9 mouse cellular contexts compared by ENCODE assay signal in the genomic region with DNA sequence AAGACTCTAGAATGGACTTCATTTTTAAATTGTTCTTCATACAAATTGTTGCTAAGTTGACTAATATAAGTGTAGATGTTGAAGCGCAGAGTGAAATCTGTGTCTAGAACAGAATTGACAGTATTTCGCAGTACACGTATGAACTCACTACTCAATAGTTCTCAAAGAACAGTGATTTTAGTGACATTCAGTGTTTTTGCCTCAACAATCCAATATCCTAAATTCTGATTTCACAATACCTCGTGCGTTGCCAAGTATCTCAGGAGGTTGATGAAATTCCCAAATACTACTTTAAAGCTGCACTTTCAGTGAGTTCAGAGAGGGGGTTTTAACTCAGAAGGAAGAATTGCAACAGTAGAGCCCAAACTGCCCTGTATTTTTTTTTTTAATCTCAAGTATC. TPM values are rescaled to one million over a fixed set of nuclear protein-coding genes. Genes with fewer than 3 reads are reported as not detected.
DNase-seq lines count a peak whose midpoint lies in the region; ATAC-seq lines count a peak whose summit lies in the region.
"Had no signal": no experiment of that assay in that cellular context is flagged by ENCODE, and none has a peak within 500 bp of the region (broad histone marks: within the 10 kb centered on the region; RNA-seq: fewer than 3 reads in every experiment).

No protein-coding gene starts in this region.

- H3K4me2 ChIP-seq in embryonic facial prominence, embryonic 13.5 days, result peak overlapping the region; percentile 63
- peak overlapping the region; percentile 54 for H3K4me2 ChIP-seq in intestine, embryonic 15.5 days (replicated peaks)
- H3K4me2 ChIP-seq in midbrain, embryonic 15.5 days, result peak overlapping the region; percentile 66

- peak overlapping the region; percentile 90; the same call in 1 of the 2 replicates for H3K9ac ChIP-seq in embryonic facial prominence, embryonic 13.5 days
- no peak overlapping the region; the same call in 1 of the 2 replicates for H3K9ac ChIP-seq in intestine, embryonic 15.5 days
- H3K9ac ChIP-seq in midbrain, embryonic 15.5 days, result peak overlapping the region; percentile 93

- no peaks in the 10 kb centered on the region for H3K9me3 ChIP-seq in heart, embryonic 10.5 days
- no peaks in the 10 kb centered on the region for H3K9me3 ChIP-seq in embryonic facial prominence, embryonic 13.5 days
- no peaks in the 10 kb centered on the region for H3K9me3 ChIP-seq in intestine, embryonic 15.5 days
- H3K9me3 ChIP-seq in midbrain, embryonic 15.5 days, result no peaks in the 10 kb centered on the region

- peaks cover 40% of the 10 kb centered on the region for H3K36me3 ChIP-seq in heart, embryonic 10.5 days
- peaks cover 38% of the 10 kb centered on the region for H3K36me3 ChIP-seq in embryonic facial prominence, embryonic 13.5 days
- H3K36me3 ChIP-seq in intestine, embryonic 15.5 days, result peaks cover 17% of the 10 kb centered on the region
- peaks cover 25% of the 10 kb centered on the region for H3K36me3 ChIP-seq in midbrain, embryonic 15.5 days (replicated peaks)

- WGBS in heart, embryonic 10.5 days, result 94% methylated on average over 5 of the region's 5 CpGs
- WGBS in embryonic facial prominence, embryonic 13.5 days, result 88% methylated on average over 5 of the region's 5 CpGs
- 78% methylated on average over 5 of the region's 5 CpGs for WGBS in intestine, embryonic 15.5 days
- 90% methylated on average over 5 of the region's 5 CpGs for WGBS in midbrain, embryonic 15.5 days

- no peak for ATAC-seq in embryonic facial prominence, embryonic 13.5 days (ENCODE audit: insufficient number of reproducible peaks, insufficient read depth, low FRiP score, low TSS enrichment, low read depth)
- no peak for ATAC-seq in intestine, embryonic 15.5 days
- no peak for ATAC-seq in midbrain, embryonic 15.5 days (replicated peaks)

- no peaks in the 10 kb centered on the region for H3K27me3 ChIP-seq in heart, embryonic 10.5 days (ENCODE audit: insufficient read depth, poor library complexity, severe bottlenecking)
- H3K27me3 ChIP-seq in embryonic facial prominence, embryonic 13.5 days, result no peaks in the 10 kb centered on the region
- no peaks in the 10 kb centered on the region for H3K27me3 ChIP-seq in intestine, embryonic 15.5 days (replicated peaks)
- H3K27me3 ChIP-seq in midbrain, embryonic 15.5 days (replicated peaks), result 0 out of 2 replicates have a peak, but pooled peaks cover 2% of the 10 kb centered on the region

- no peak overlapping the region for H3K27ac ChIP-seq in heart, embryonic 10.5 days
- no peak overlapping the region for H3K27ac ChIP-seq in embryonic facial prominence, embryonic 13.5 days
- no peak overlapping the region for H3K27ac ChIP-seq in intestine, embryonic 15.5 days
- peak overlapping the region; percentile 92; the same call in 1 of the 2 replicates for H3K27ac ChIP-seq in midbrain, embryonic 15.5 days

- H3K4me1 ChIP-seq in heart, embryonic 10.5 days, result peaks cover 12% of the 10 kb centered on the region
- H3K4me1 ChIP-seq in embryonic facial prominence, embryonic 13.5 days, result peaks cover 12% of the 10 kb centered on the region; the same call in 1 of the 2 replicates
- no peaks in the 10 kb centered on the region for H3K4me1 ChIP-seq in intestine, embryonic 15.5 days (replicated peaks)
- peaks cover 34% of the 10 kb centered on the region for H3K4me1 ChIP-seq in midbrain, embryonic 15.5 days

- no peak for DNase-seq in heart, embryonic 10.5 days (ENCODE audit: low spot score)
- no peak for DNase-seq in heart, postnatal 4 days
- no peak for DNase-seq in urinary bladder, postnatal 10 days (ENCODE audit: low spot score)
- no peak for DNase-seq in gastrocnemius, postnatal 4 days (ENCODE audit: low spot score in 2 of 2)
- DNase-seq in left cerebral cortex, adult 9 months (ENCODE audit: low spot score in 2 of 2), result no peak
- DNase-seq: cerebellum, postnatal 25 days had no signal

- peak overlapping the region; percentile 87 for H3K4me3 ChIP-seq in heart, embryonic 10.5 days
- H3K4me3 ChIP-seq in embryonic facial prominence, embryonic 13.5 days, result peak overlapping the region; percentile 87
- peak overlapping the region; percentile 87 for H3K4me3 ChIP-seq in intestine, embryonic 15.5 days (replicated peaks)
- H3K4me3 ChIP-seq in midbrain, embryonic 15.5 days, result peak overlapping the region; percentile 89

RNA-seq across cellular contexts. Expression of a gene that starts 1.4 kb away (rescaled TPM):
- 252 and 254 TPM in 2 replicates for polyA plus RNA-seq in heart, embryonic 10.5 days (2016; fragmentation: Nextera tagmentation; extraction: Ambion mirVana)
- 100 to 1,000 TPM; 189 to 191 TPM for total RNA-seq in heart, postnatal 4 days (2021)
- 192 and 198 TPM in 2 replicates for polyA plus RNA-seq in embryonic facial prominence, embryonic 13.5 days (2015; fragmentation: Nextera tagmentation; extraction: Ambion mirVana)
- 332 and 357 TPM in 2 replicates for polyA plus RNA-seq in intestine, embryonic 15.5 days (2015; fragmentation: Nextera tagmentation; extraction: Ambion mirVana)
- polyA plus RNA-seq in midbrain, embryonic 15.5 days (2015; fragmentation: Nextera tagmentation; extraction: Ambion mirVana), result 242 and 250 TPM in 2 replicates
- total RNA-seq in gastrocnemius, postnatal 4 days (2021), result 100 to 1,000 TPM; 116 to 138 TPM

RNA-seq across cellular contexts. Expression of a gene that starts 37.3 kb away (rescaled TPM):
- 8.6 and 11.1 TPM in 2 replicates for polyA plus RNA-seq in heart, embryonic 10.5 days (2016; fragmentation: Nextera tagmentation; extraction: Ambion mirVana)
- total RNA-seq in heart, postnatal 4 days (2021), result 1 to 10 TPM; 7.4 to 7.8 TPM
- polyA plus RNA-seq in embryonic facial prominence, embryonic 13.5 days (2015; fragmentation: Nextera tagmentation; extraction: Ambion mirVana), result 16.7 and 21.5 TPM in 2 replicates
- polyA plus RNA-seq in intestine, embryonic 15.5 days (2015; fragmentation: Nextera tagmentation; extraction: Ambion mirVana), result 6.9 and 8.8 TPM in 2 replicates
- 137 and 138 TPM in 2 replicates for polyA plus RNA-seq in midbrain, embryonic 15.5 days (2015; fragmentation: Nextera tagmentation; extraction: Ambion mirVana)
- total RNA-seq in gastrocnemius, postnatal 4 days (2021), result 10 to 100 TPM in 1 of 2 experiments, 1 to 10 TPM in 1; 7.5 to 10.1 TPM

RNA-seq across cellular contexts. Expression of a gene that starts 56.2 kb away (rescaled TPM):
- polyA plus RNA-seq in heart, embryonic 10.5 days (2016; fragmentation: Nextera tagmentation; extraction: Ambion mirVana), result 33.2 and 42.2 TPM in 2 replicates
- 10 to 100 TPM; 18.2 to 18.8 TPM for total RNA-seq in heart, postnatal 4 days (2021)
- 46.1 and 47.0 TPM in 2 replicates for polyA plus RNA-seq in embryonic facial prominence, embryonic 13.5 days (2015; fragmentation: Nextera tagmentation; extraction: Ambion mirVana)
- polyA plus RNA-seq in intestine, embryonic 15.5 days (2015; fragmentation: Nextera tagmentation; extraction: Ambion mirVana), result 27.8 and 29.8 TPM in 2 replicates
- 70.4 and 71.1 TPM in 2 replicates for polyA plus RNA-seq in midbrain, embryonic 15.5 days (2015; fragmentation: Nextera tagmentation; extraction: Ambion mirVana)
- total RNA-seq in gastrocnemius, postnatal 4 days (2021), result 10 to 100 TPM; 19.6 to 23.5 TPM

RNA-seq across cellular contexts. Expression of a gene that starts 56.3 kb away (rescaled TPM):
- polyA plus RNA-seq in heart, embryonic 10.5 days (2016; fragmentation: Nextera tagmentation; extraction: Ambion mirVana), result 276 and 329 TPM in 2 replicates
- total RNA-seq in heart, postnatal 4 days (2021), result 100 to 1,000 TPM; 538 to 543 TPM
- polyA plus RNA-seq in embryonic facial prominence, embryonic 13.5 days (2015; fragmentation: Nextera tagmentation; extraction: Ambion mirVana), result 208 and 232 TPM in 2 replicates
- 276 and 282 TPM in 2 replicates for polyA plus RNA-seq in intestine, embryonic 15.5 days (2015; fragmentation: Nextera tagmentation; extraction: Ambion mirVana)
- polyA plus RNA-seq in midbrain, embryonic 15.5 days (2015; fragmentation: Nextera tagmentation; extraction: Ambion mirVana), result 202 and 212 TPM in 2 replicates
- 100 to 1,000 TPM; 329 to 331 TPM for total RNA-seq in gastrocnemius, postnatal 4 days (2021)
